Mouse (Mus musculus): ENCODE results near the gene Timmdc1.

DNA sequence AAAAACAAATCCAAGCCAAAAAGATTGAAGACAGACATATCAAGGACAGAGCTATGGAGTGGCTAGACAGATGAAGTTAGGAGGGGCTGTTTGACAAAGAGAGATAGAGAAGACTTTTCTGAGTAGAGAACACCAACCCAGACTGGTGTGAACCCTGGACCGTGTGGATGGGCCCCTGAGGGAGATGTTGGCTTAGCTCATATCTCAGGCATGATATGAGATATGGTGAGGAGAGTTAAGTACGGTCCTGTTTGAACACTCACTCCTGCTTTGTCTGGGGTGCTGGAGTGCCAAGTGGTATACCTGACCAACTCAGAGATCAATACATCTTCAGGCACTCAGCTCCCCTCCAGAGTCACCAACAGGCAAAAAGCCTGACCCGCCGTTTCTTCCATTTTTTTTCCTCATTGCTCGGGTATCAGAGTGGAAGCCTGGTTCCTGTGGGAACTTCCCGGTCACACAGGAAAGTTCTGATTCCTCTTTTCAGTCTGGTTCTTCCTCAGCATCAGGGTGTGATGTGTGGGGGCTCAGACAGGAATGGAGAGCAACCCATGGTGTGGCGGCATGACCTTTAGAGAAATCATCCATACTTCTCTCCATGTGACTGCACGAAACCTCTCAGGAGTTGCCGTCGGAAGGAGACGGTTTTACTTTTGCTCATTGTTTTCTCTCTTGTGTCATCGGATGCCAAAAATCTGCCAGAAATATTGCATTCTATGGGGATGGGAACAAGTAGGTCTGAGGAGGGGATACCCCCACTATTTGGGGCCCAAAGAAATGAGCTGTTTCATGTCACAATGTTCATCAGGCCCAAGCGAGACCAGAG, 55.2 kb downstream of the Timmdc1 start:
- TF ChIP-seq CTCF (IDR thresholded peaks at IDR 0.05; ENCODE audit: extremely low read depth, insufficient read depth, insufficient read length, insufficient replicate concordance) = no peak
- no peak for TF ChIP-seq POLR2A (IDR thresholded peaks at IDR 0.05; ENCODE audit: low read depth, low read length)

Data from spleen, adult 2 months (tissue).